Mouse (Mus musculus) embryonic fibroblast, embryonic 13.5 days (primary cell): ENCODE measurements at regions not wholly inside any gene's neighbourhood (a gene's known extent, or its start where the extent isn't known, plus 50 kb on each side); places are given as distances from the start of the nearest gene placed in this dataset.

Experiments
- CTCF ChIP-seq: IDR thresholded peaks from 2 replicates; pipeline ENCODE4 v1.5.1; 2011; ENCODE audit warnings: mild to moderate bottlenecking, control low read depth, low read length, moderate library complexity, borderline replicate concordance; ENCODE audit not compliant: insufficient read depth
- POLR2A ChIP-seq: IDR thresholded peaks from 2 replicates; pipeline ENCODE4 v1.6.1; 2011; ENCODE audit warnings: low read depth, mild to moderate bottlenecking, control low read depth, low read length, moderate library complexity

GRCm38 (mm10) chr8:92179327-92179726, 178.1 kb upstream of the Irx5 start:
- TF ChIP-seq CTCF (no peak), POLR2A (no peak)
